Mouse (Mus musculus) myocyte (in vitro differentiated cells): Measurements from ENCODE around the gene Olfr1362.

ENCODE experiments used
- CEBPB ChIP-seq: IDR thresholded peaks from 2 replicates; pipeline ENCODE4 v1.6.1; 2011; ENCODE audit warnings: mild to moderate bottlenecking, moderate library complexity; ENCODE audit not compliant: poor library complexity, insufficient read depth, severe bottlenecking
- E2F4 ChIP-seq: IDR thresholded peaks from one replicate; pipeline ENCODE4 v1.6.1; 2011; ENCODE audit warnings: mild to moderate bottlenecking, control low read depth, moderate library complexity; ENCODE audit not compliant: insufficient read depth
- MAX ChIP-seq: IDR thresholded peaks from one replicate; pipeline ENCODE4 v1.6.1; 2011; ENCODE audit warnings: low read depth, mild to moderate bottlenecking, control low read depth
- MYOD1 ChIP-seq, 3 experiments: IDR thresholded peaks; one replicate each; pipeline ENCODE4 v1.6.1; 2011; ENCODE audit warnings: control low read depth in 2 of 3, low read depth in 2 of 3, mild to moderate bottlenecking in 2 of 3, moderate library complexity in 1 of 3; ENCODE audit not compliant: insufficient read length in 2 of 3, control insufficient read depth in 1 of 3
- MYOG ChIP-seq, 3 experiments: IDR thresholded peaks; one replicate each; pipeline ENCODE4 v1.6.1; 2011; ENCODE audit warnings: control low read depth in 2 of 3, low read depth in 2 of 3, mild to moderate bottlenecking in 2 of 3; ENCODE audit not compliant: insufficient read length in 2 of 3, control insufficient read depth in 1 of 3, insufficient read depth in 1 of 3
- POLR2A ChIP-seq: IDR thresholded peaks from one replicate; pipeline ENCODE4 v1.6.1; 2011; ENCODE audit warnings: low read depth, mild to moderate bottlenecking, control low read depth, moderate library complexity; ENCODE audit not compliant: insufficient read length
- POLR2AphosphoS2 ChIP-seq: IDR thresholded peaks from one replicate; pipeline ENCODE4 v1.6.1; 2011; ENCODE audit warnings: low read depth, control low read depth; ENCODE audit not compliant: insufficient read length
- REST ChIP-seq: IDR thresholded peaks from one replicate; pipeline ENCODE4 v1.6.1; 2011; ENCODE audit warnings: mild to moderate bottlenecking, control low read depth, moderate library complexity; ENCODE audit not compliant: insufficient read depth, insufficient read length
- SRF ChIP-seq: IDR thresholded peaks from one replicate; pipeline ENCODE4 v1.6.1; 2011; ENCODE audit warnings: low read depth; ENCODE audit not compliant: control insufficient read depth, insufficient read length
- TCF12 ChIP-seq: IDR thresholded peaks from one replicate; pipeline ENCODE4 v1.6.1; 2011; ENCODE audit warnings: mild to moderate bottlenecking, control low read depth; ENCODE audit not compliant: poor library complexity, insufficient read depth, severe bottlenecking
- TCF3 ChIP-seq: IDR thresholded peaks from one replicate; pipeline ENCODE4 v1.6.1; 2011; ENCODE audit warnings: low read depth, control low read depth; ENCODE audit not compliant: insufficient read length
- USF1 ChIP-seq: IDR thresholded peaks from one replicate; pipeline ENCODE4 v1.6.1; 2011; ENCODE audit warnings: low read depth, mild to moderate bottlenecking, control low read depth, moderate library complexity

DNA sequence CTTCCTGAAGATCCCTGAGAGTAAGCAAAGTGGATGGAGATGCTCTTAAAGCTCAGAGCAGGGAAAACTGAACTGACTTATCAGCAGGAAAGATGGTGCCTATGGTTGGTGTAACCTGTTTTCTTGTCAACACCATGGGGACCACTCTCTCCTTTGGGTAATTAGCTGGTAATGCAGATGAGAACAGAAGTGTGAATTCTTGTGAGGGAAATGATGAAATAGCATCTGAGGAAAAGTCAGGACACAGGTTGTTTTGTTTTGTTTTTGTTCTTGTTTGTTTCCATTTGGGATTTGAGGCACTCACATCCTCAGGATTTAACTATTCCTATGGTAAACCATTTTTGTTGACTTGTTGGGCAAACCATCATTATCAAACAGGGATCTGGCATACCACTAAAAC is at the start of gene Olfr1362:
- TF ChIP-seq POLR2A (no peak), REST (no peak), POLR2AphosphoS2 (no peak), E2F4 (no peak), TCF12 (no peak), MAX (no peak), SRF (no peak), TCF3 (no peak), MYOD1 (IDR thresholded peaks at IDR 0.05; ENCODE audit: control insufficient read depth in 1 of 3, insufficient read length in 2 of 3, low read depth in 2 of 3) (no peak), USF1 (no peak), CEBPB (no peak), MYOG (IDR thresholded peaks at IDR 0.05; ENCODE audit: control insufficient read depth in 1 of 3, insufficient read depth in 1 of 3, insufficient read length in 2 of 3, low read depth in 2 of 3) (no peak)
